Mouse (Mus musculus) cerebellum, postnatal 25 days (tissue): ENCODE results near the gene 7420426K07Rik.

Source experiments
- DNase-seq, 2 experiments: peaks; one replicate each; pipeline ENCODE4 v3.0.0; 2021; ENCODE audit warnings: mixed read lengths in 2 of 2

7420426K07Rik gene

DNA sequence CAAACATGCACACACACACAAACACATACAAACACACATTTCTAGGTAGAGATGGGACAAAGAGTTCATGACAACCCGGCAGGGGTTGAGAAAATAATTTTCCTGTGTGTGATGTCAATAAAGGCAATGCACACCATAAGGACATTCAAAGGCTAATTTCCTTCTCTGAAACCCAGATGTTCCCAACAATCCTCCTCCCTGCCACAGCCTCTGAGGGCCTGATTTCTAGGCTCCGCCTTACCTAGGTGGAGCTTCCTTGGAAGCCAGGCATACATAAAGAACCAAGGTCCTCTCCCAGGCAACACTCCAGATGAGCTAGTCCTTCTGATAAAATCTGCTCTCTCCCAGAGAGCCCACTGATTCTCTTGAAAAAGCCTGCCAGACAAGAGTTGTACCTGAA, at the start of gene 7420426K07Rik:
7420426K07Rik (plus strand) TSS at position 301 of the 400 bp plus-strand sequence.
- DNase-seq: no peak

GRCm38 (mm10) chr9:98856210-98856609, 46.7 kb upstream of the 7420426K07Rik start, which contains the start of gene Prr23a2:
Gene Prr23a2 (plus strand): TSS chr9:98856494.
- DNase-seq: no peak

DNA sequence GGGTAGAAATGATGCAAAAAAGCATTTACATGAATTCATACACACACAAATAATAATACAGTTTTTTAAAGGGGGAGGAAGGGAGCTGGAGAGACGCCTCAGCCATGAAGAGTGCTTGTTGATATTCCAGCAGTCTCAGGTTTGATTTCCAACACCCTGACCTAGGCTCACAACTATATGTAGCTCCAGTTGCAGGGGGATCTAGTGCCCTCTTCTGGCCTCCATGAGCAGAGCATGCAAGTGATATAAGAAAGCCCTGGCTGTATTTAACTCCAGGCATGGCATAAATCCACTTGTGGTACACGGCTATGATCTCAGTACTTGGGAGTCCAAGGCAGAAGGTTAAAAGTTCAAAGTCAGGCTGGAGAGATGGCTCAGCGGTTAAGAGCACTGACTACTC, 39.5 kb upstream of the 7420426K07Rik start:
- DNase-seq: peak in 1 of 2 experiments; percentile 7

DNA sequence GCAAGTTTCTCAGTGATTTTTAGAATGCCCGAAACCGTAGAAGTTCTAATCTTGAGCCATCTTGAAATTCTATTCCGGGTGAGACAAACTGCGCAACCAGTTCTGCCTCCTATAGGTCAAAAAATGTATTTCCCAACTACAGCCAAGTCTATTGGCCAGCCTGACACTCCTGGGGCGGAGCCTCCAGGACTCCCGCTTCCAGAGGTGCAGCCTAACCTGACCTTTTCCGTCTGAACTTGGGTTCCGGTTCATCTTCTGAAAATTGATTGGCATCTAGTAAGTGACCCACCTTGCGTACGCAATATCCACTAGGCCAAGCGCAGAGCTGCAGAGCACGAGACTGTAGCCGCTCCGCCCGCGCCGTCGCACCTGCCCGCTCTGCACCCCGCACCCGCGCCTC, 38.3 kb upstream of the 7420426K07Rik start, which contains the start of gene Prr23a3:
Prr23a3 (plus strand) TSS at position 197 of the 400 bp plus-strand sequence.
- DNase-seq: no peak

GRCm38 (mm10) chr9:98901486-98901885, 1.4 kb upstream of the 7420426K07Rik start:
- no peak for DNase-seq

DNA sequence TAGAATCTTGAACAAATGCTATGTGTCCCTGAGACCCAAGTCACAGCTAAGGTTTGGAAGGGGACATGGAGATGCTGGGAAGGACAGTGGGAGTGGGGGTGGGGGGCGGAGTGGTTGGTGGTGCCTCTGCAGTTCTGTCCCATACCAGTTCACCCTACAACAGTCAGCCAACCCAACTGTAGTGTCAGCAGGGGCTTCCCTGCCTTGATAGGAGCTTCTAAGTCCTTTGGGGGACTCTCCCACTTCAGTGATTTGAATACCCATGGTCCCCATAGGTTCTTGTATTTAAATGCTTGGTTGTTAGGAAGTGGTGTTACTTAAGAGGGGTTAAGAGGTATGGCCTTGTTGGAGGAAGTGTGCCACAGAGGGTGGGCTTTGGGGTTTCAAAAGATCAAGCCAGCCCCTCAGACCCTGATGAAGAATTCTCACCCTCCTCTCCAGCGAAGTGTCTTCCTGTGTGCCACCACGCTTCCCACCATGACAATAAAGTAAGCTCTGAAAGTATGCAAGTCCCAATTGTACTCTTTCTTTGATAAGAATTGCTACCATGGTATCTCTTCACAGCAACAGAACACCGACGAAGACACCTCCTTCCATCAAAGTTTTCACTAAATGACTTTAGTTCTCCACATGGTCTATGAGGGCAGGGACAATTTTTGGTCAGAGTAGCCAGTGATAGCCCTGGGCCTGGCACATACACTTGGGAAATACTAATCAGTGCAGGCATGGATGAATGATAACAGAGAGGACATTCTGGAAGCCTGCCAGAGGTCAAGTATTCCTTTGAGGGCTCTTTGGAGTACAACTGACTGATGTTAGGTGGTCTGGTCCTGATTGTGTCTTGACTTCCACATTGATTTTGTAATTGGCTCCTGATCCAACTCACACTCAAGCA, 18.0 kb downstream of the 7420426K07Rik start:
- no peak for DNase-seq

DNA sequence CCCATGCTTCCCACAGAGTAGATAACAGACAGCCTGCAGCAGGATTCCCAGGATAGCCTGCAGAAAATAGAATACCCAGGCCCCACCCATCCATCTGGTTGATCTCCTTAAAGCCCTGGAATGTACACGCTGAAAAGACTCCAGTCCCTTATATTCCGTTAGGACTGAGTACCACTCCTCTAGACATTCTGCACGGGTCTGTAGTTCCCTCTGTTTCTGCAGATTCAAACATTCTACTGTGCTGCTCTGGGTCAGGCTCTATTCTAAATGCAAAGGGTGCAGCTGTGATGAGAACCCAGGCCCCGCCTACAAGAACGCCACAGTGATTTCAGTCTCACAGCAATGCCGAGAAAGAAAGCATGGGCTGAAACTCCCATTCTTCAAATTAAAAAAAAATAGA, 20.2 kb downstream of the 7420426K07Rik start:
- no peak for DNase-seq

DNA sequence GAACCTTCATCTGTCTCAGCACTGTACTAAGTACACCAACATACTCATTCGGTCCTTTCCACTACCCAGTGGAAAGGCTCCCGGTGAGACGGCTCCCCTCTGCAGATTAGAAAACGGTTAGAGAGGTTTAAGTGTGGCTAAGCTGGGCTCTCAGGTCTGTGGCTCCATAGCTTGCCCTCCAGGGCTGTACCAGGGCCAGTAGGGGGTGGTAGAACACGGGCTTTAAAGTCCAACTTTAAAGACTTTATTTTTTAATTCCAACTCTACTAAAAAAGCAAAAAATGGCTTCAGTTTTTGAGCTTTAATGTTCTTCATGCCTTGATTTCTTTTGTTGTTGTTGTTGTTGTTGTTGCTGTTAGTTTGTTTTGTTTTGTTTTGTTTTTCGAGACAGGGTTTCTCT, 21.3 kb downstream of the 7420426K07Rik start:
- no peak for DNase-seq

GRCm38 (mm10) chr9:98929496-98929895, 26.6 kb downstream of the 7420426K07Rik start:
- no peak for DNase-seq

DNA sequence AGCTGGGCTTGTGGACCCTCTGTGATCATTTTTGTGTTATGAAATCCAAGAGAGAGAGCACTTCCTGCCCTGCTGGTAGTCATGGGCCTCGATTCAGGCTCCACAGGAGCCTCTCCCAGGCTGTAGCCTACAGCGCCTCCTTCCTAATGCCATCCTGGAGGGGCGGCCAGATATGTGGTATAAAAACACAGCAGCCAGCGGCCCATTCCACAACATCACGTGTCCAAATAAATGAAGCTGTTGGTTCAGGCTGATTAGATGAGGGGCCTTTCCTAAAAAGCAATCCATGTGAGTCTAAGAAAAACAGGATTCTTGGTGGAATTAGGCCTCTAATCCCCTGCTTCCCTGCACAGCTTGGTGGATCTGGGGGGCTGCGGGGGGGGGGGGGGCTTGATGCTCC, 30.0 kb downstream of the 7420426K07Rik start:
- no peak for DNase-seq

GRCm38 (mm10) chr9:98935190-98935909, 32.4 kb downstream of the 7420426K07Rik start:
- no peak for DNase-seq

GRCm38 (mm10) chr9:98939290-98939689, 36.4 kb downstream of the 7420426K07Rik start:
- no peak for DNase-seq

DNA sequence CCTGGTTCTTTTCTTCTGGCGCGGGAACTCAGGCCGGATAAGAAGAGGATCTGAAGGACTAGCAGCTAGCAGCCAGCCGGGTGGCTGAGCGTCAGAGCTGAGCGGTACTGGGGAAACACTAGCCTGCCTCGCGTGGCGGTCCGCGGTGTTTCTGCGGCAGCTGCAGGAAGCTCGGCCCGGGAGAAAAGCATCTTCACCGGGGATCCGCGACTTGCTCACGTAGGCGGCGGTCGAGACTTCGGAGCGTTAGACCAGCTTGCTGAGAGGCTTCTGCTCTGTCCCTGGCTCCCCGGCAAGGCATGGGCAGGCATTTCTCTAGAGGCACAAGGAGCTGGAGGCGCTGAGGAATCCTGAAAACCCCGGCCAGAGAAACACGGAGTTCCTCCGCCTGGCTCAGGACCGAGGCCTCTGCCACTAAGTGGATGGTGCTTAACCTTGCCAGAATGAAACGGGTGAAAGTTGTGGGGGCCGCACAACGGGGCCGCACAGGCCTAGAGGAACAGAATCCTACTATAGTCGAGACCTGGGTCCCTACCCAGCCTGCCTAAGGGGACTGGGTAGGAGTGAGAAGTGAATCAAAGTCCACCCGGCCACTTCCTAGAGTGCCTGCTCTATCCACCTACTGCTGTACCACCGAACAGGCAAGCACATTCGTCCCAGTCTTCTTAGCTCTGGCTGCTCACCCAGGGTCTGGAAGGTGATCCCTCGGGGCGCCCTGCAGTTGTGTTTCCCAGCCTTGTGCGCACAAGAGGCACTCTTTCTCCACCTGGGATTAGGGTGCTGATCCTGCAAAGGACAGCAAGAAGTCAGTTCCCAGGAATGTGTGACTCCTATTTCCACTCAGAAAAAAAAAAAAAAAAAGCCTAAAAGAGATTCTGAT, 49.5 kb downstream of the 7420426K07Rik start:
- peak in 1 of 2 experiments; percentile 28 for DNase-seq

DNA sequence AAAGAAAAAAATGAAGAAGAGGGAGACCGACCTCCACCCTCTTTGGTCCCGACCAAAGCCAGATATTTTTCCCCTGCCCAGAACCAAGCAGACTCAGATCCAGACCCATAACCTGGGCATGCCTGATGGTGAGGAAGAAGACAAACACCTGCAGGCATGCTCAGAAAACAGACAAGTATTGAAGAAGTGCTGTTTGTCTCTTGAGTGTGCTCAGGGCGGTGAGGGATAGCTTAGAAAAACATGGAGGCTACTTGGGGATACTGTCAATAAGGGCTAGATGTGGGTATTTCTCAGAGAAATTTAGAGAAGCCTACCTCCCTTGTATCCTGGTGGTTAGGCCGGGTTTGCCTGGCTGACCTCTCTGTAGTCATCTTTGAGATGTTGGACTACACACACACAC, 50.4 kb downstream of the 7420426K07Rik start:
- no peak for DNase-seq

- no peak for DNase-seq
Measured at GRCm38 (mm10) chr9:98953830-98954229, 50.9 kb downstream of the 7420426K07Rik start.
